Mouse (Mus musculus) right cerebral cortex, postnatal 14 days (tissue): ENCODE data around the gene Pcsk6.
A peak's percentile ranks its signal among the peaks of the same experiment; 100 is the strongest.
"Not testable (repeated sequence)": the region's sequence is repeated elsewhere in the genome, so short reads cannot be mapped to it uniquely, and the experiment has no call there.

Experiments used
- DNase-seq: peaks from one replicate; pipeline ENCODE4 v3.0.0; 2022

Pcsk6 gene

DNA sequence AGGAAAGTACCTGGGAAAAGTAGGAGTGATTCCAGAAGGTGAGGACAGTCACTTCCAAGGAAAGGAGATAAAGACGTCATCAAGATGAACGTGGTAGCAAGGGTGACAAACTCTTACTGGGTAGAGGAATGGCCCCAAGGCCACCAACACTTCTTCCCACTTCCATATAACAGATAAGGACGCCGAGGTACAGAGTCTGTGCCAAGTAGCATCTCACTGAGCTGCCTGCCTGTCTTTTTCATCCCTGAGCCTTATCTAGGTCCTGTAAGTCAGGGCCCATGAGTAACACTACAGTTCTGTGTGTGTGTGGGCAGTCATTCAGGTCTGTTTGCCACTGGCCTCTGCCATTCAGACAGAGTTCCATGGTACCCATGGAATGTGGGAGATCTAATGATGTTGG, 23.4 kb downstream of the Pcsk6 start:
- DNase-seq = no peak

DNA sequence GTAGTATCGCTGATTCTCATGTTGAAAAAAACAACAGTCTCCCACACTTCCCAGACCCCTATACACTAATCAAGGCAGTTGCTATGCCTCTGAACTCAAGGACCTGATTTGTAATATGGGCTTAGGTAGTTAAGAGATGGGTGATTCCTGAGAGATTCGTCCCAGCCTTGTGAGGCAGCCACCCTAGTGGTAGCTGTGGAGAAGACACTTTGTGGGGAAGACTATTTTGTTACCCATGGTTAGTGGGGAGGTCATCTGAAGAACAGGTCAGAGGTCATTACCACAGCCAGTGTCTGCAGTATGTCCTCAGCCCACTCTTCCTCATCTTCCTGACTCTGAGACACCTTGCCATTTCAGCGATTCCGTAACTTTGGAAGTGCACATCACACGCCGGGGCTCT, 24.3 kb downstream of the Pcsk6 start:
- DNase-seq = no peak

DNA sequence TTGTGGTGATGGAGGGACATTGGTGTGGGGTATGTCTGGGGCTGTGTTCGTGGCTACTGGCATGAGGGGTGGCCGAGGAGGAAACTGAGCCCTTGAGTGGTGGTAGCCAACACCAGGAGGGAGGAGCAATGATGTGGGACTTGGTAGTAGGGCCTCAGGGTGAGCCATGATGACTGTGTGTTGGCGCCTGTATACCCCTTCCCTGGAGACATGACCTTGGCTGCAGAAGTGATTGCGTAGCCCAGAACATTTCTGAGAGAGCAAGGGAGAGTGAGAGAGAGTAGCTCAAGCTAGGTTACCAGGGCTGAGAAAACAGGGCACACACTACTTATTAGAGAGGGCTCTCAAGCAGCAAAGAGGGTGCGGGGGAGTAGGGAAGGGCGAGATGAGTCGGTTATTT, 30.3 kb downstream of the Pcsk6 start:
- DNase-seq = no peak

DNA sequence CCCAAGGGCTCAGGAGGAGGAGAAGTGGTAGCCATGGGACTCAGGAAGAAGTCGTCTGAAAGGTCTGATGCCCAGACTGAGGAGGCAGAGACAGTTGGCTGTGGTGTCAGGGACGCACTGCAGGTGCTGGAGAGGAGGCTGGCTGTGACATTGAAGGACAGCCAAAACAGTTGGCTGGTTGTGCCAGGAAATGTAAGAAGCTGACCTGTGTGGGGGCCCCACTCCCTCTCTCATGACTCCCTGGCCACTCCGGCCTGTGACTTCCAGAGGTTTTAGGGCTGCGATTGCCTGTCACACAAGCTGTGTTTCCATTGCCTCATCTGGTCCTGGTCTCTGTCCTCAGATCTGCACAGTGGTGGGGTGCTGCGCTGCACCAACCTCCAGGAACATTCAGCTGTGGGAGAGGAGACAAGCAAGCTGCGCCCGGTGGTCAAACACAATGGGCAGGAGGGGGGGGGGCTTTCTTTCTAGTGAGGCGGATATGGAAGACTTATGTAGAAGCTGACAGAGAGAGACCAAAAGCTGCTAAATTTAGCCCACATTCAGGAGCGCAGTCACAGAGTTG, 30.8 kb downstream of the Pcsk6 start:
- no peak for DNase-seq

DNA sequence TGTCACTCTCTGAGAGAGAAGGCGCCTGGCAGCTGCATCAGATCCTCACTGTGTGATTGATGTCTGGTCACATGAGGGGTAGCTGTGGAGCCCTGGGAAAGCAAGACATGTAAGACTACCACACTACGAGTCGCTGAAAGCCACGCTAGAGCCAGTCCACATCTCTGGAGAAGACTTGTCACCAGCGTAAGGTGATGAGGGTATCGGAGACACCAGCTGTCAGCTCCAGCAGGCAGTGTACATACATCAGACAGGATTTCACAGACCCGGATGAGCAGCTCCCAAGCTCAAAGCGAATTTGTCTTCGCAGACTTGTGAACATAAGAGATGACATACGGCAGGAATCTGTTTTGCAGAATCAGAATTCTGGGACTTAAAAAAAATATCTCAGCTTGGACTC, 32.0 kb downstream of the Pcsk6 start:
- DNase-seq = no peak

DNA sequence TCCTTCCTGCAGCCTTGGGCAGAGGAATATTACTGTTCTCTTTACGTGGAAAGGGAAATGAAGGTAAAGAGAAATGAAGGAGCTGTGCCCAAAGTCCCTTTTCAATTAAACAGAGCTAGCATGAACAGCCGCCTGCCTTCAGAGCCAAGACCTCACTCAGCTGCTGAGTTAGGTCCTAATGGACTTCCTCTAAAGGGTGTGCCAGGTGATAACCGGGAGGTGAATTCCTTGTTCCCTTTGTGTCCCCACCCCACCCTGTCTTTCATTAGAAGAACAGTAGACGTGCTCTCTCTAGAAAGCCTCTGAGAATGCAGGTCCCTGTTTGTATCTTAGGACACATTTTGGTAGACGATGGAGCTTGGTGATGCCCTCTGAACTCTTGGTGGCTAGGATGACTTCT, 33.7 kb downstream of the Pcsk6 start:
- DNase-seq = no peak

DNA sequence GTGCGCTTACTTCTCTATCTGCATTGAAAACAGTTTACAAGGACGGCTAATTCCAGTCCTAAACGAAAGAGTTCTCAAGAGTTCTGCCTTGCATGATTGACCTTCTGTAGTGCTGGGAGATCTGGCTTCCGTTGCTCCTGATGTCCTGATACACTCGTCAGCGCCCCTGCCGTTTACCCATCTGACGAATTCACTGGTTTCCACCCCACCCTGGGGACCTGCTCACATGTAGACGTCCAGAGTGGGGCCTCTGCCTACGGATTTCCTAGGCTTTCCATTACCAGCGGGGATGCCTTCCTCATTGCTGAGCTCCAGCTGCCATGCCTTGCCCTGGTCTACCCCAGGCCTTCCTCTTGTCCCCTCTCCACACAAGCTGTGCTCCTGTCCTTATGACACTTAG, 39.7 kb downstream of the Pcsk6 start:
- DNase-seq = no peak

DNA sequence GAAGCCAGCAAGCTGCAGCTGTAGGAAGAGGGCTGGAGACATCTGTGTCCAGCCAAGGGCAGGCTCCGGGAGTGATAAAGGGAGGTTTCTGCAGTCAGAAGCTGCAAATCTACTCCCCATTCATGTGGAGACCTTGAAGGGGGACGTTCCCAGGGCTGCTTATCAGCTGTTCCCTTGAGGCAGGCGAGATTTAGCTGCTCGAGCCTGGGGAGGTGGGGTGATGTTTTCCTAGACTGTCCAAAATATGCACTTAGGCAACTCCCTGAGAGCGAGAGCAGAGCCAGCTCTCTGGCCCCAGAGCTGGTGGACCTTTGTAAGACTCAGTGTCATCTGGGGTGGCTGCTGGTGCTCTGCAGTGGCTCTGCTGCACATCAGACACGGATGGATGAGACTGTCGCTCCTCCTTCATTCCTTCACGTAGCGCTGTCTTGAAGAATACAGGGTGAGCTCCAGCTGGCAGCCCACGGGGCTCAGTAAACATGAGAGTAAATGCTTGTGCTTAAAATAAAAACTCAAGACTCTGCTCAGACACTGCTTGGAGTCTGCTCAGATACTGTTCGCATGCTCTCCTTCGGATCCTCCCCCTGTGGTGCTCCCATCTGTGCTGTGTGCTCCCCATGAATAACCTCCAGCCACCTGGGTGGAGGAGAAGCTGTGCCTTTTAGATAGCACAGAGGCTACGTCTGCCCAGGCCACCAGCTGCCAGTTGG, 41.1 kb downstream of the Pcsk6 start:
- peak; percentile 36 for DNase-seq

DNA sequence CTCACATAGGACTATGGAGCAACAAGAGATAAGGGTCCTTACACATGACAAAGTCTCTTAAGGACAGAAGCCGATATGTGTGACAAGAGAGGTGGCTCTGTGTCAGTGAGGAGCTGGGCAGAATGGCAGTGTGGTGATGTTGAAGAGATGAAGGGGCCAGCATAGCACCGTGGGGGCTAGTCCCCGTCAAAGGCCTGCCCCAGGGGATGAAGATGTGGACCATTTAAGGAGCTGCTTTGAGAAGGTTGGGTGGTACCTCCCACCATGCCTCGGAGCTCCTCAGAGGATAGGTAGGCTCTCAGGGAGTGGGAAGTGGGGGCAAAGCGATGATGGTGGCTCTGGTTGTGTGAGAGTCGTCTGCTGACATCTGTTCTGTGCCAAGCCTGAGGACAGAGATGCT, 41.9 kb downstream of the Pcsk6 start:
- no peak for DNase-seq

DNA sequence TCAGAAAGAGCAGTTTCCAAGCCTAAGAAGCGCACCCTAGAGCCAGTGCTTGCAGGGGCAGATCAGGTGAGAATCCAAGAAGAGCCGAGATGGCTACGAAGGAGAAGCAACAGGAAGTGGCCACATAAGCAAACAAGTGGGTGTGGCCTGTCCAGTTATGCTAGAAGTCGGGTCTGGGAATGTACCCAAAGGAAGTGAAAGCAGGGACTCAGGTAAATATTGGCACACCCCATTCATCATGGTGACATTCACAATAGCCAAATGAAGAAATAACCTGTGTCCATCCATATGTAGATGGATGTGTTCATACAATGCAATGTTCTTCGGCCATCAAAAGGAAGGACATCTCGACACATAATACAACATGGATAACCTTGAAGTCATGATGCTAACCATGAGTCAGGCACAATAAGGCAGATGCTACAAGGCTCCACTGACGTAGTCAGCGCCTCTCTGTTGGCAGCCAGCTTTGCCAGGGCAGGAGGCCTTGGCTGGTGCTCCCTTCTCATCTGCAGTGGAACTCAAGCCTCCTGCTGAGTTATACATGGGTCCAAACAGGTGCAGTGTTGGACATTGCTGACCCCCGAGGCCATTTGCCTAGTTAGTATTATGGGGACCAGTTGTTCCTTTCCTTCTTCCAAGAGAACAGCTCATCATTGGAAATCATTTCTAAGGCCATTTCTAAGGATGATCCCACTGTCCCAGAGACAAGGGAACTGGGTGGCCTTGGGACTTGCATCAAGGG, 45.2 kb downstream of the Pcsk6 start:
- no peak for DNase-seq

DNA sequence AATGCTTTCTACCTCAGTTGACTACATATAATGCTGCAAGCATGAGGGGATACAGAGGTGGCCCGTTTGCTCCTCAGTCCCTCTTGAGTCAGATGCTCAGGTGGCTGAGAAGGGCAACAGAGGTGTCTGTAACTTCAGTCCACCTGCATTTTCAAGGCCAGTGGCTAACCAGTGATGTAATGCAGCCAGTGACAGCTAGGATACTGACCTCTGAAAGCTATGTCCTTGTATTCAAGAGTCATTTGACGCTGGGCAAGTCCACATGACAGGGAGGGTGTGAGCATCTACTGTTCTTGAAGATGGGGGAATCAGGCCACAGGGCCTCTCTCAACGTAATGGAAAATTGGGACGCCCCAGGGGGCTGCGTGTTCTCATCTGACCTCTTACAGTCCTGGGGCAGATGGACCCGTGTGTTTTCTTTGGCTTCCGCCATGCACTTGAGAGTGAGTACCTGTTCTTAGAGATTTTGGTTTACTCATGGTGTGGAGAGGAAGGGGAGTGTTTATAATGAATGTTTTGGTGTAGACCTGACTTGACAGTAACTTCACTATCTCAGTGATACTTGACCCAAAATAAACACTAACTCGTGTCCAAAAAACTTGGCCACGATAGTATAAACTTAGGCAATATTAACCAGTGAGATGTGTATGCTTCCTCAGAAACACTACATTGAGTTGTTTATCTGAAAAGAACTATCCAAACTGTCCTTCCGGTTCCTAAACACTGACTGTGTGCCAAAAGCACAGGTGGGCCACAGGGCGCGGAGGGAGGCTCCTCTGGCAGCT, 48.0 kb downstream of the Pcsk6 start:
- no peak for DNase-seq

DNA sequence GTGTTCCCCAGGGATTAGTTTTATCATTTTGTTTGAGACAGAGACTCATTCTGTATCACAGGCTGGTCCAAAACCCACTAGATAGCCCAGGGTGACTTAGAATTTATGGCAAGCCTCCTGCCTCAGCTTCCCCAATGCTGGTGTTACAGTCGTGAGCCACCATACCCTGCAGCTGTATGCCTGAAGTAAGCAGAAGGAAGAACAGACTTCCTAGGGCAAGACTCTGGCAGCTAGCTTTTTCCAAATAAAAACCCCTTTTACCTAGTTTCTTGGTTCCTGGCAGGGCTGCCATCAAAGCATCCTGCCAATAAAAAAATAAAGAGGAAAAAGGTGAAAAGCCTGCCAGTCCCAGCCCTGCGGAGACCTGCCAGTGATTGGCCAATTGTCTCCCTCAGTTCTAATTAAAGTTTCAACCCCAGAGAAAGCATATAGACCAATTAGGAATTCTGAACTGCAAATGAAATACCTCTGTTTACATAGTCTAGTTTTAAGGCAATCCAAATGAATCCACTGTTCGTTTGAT, 51.6 kb downstream of the Pcsk6 start:
- no peak for DNase-seq

DNA sequence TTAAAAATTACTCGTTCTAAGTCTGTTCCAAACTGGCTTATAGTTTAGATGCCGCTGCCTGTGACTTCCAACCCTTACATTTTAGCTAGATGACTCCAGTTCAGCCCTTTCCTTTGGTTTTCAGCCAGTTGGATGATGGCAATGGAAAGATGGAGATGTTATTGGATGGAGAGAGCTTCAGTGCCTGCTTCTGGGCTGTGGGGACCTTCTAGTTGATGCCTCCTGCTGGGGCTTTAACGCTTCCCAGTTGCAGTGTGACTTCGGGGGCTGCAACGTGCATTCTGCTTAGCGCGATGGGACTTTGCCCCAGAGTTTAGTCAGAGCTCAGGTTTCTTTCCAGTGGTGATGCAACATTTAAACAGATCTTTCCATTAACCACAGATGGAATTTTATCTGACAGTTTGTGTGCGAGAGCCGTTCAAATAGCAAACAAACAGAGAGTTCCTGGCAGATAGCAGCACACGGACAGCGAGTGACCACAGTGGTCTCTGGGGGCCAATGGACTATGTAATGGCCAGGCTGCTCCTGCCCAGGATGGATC, 53.3 kb downstream of the Pcsk6 start:
- no peak for DNase-seq

DNA sequence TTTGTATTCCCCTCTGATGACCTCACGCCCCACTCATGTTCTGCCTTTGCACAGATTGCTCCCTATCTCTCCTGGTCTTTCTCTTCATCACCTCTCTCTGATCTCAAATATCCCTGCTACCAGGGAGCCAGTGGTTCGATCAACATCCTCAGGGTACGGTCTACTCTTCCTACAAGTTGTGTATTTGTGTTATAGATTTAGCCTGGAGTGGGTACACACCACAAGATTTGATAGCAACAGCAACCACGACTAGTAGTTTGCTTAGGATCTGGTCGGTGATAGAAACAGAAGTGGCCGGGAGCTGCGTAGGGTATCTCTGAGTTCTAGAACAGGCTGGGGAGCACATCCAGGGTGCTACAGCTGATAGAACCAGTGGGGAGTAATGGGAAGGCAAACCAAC, 54.3 kb downstream of the Pcsk6 start:
- DNase-seq = no peak

DNA sequence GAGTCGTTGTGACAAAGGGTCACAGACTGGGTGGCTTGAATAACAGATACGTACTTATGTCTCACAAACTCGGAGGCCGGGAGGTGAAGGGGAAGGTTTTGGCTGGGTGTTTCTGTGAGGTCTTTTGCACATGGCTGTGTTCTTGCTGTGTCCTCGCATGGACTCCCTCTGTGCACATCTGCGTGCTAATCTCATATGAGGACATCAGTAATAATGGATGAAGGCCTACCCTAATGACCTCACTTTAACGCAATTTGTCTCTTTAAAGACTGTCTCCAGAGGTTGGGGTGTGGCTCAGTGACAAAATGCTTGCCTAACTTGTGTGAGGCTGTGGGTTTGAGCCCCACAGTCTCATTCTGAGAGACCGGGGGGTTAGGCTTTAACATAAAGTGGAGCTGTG, 55.0 kb downstream of the Pcsk6 start:
- DNase-seq = no peak

DNA sequence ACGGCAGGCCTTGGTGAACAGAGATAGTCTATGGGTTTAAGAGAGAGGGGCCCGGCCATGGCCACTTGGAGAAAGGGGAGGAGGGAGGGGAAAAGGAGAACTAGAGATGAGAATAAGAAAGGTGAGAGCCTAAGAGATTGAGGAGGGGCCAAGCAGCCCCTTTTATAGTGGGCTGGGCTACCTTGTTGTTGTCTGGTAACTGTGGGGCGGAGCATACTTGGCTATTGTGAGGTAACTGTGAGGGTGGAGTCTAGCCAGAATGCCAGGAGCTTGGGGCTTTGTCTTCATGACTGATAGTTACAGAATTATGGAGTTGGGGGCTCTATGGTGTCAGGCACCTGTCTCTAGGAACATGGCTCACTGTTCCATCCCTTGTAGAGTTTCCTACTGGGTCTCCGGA, 56.9 kb downstream of the Pcsk6 start:
- no peak for DNase-seq

DNA sequence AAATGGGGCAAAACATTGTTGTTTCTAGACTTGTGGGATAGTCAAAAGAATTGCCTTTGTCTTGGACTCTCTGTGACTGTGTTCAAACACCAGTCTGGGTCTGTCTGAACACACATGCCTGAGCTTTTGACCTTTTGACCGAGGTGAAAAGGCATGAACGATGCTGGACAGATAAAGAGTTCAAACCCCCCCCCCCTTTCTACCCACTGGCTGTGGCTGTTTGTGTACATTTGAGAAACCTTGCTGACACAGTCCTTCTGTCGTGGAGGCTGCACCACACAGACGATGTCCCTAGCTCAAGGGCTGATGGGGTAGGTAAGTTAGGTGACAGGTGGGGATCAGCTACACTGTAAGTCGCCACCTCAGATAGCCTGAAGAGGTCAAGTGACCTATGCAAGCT, 67.9 kb downstream of the Pcsk6 start:
- DNase-seq = no peak

DNA sequence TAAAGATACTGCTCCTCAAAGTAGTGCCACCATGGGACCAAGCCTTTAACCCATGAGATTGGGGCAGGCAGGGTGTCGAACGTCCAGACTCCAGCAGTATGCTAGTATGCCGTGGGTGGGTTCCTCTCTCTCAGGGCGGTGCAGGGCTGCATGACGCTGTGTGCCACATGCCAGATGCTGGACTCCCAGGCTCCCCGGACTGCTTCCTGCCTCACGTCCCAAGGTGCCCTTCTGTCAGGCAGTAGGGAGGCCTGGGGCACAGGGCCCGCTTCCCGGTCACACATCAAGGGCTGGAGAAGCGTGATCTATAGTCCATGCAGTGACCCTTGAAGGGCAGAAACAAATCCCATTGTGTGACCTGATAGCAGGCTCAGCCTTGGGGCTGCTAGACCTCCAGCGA, 68.9 kb downstream of the Pcsk6 start:
- no peak for DNase-seq

DNA sequence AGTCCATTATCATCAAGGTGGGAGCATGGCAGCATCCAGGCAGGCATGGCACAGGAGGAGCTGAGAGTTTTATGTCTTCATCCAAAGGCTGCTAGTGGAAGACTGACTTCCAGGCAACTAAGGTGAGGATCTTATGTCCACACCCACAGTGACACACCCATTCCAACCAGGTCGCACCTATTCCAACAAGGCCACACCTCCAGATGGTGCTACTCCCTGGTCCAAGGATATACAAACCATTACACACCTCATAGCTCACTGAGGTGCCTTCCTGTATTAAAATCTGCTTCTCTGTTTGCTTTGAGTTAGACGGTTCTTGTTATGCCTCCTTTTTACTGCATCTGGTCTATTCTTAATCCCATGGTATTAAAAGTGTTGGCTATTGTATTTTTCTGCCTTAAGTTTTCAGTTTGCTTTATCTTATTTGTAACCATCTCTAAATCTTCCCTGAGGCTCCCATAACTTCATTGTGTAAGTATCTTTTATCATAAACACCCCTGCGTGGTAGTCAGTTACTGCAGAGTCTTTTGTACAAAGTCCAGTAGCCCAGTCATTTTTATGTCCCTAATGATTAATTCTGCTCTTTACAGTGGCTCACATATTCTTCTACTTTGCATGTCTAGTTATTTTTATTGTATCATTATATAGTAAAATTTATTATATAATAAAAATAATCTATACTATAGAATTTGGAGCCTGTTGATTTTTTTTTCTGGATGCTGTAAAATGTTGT, 72.9 kb downstream of the Pcsk6 start:
- DNase-seq = not testable (repeated sequence)

DNA sequence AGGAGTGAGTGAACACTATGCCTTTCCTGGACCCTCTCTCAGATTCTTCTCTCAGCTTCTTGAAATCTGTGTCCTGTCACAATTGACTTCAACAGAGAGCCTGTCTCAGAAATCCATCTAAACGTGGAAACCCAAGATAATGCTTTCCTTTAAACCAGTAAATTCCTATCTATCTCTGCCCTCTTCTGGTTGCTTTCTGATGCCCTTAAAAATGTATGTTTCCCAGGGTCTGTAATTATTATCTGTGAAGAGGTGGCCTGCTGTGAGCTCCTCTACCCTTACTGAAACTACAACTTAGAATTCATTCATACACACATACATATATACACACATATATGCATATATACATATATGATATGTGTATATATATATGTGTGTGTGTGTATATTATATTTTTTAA, 73.7 kb downstream of the Pcsk6 start:
- no peak for DNase-seq

DNA sequence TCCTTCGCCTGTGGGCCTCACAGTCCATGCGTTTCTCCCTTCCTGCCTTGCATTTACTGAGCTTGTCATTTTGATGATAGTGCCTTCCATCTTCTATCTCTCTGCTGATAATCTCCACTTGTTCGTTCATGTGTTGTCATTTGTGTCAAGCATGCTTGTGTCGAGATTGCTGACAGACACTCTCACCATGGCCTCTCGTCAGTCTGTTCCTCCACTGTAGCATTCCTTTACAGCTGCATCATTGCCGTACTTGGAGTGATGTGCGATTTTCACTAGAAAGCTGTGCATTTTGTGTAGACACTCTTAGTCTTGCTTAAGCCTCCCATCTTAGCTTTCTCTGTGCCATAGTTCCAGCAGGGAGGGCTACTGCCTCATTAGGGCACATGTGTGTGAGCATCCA, 79.5 kb downstream of the Pcsk6 start:
- DNase-seq = no peak

DNA sequence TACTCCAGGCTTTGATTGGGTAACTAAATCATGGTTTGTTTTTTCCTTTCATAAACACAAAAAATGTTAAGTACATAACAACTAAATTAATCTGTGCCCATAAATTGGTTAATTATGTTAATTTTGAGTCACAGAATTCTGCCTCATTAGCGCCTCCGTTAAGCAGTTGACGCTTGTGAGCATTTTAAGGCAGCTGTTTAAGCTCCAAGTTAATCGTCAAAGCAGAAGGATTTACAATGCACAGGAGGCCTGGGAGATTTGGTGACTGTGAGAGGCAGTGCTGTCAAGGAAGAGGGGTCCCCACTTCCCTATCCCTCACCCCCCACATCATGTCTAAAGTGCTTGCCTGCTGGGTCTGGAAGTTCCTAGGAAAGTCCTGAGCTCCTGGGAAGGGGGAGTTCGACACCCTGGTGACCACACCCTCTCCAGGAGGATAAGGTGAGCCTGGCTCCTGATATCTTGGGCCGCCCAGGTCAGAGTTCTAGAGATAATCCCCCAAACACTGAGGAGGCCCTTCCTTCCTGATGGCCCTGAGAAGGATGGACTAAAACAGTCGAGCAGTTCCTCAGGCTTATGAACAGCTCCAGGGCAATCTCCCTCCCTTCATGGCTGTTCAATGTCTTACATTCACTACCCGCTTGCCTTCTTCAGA, 83.9 kb downstream of the Pcsk6 start:
- DNase-seq = no peak
